Mouse (Mus musculus) liver, adult 2 months (tissue): ENCODE results near the gene Mettl7b.

Experiments used
- CTCF ChIP-seq: fragments of 200-500 bp; IDR thresholded peaks from 2 replicates; pipeline ENCODE4 v1.5.1; 2011; ENCODE audit warnings: low read depth, low read length, control low read depth
- POLR2A ChIP-seq: fragments of 200-500 bp; IDR thresholded peaks from 2 replicates; pipeline ENCODE4 v1.6.1; 2011; ENCODE audit warnings: low read length, control low read depth; ENCODE audit not compliant: insufficient read depth; ENCODE audit errors: extremely low read depth

DNA sequence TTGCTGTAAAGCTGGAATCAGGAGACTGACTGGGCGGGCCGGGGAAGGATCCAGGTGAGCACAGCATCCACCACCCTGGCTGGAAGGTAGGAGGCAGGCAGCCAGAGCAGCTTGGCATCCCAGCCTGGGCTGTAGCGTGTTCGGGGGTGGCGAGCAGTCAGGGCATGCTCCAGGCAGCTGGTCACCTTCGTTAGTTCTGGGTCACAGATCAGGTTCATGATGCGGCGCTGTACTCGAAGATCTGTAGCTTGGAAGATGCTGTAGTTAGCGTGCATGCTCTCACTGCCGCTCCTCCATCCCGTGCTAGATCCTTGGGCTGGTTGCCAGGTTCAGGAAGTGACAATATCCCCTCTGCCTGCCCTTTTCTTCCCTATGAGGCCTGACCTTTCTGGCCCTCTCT is 47.1 kb downstream of the Mettl7b start:
- TF ChIP-seq CTCF (no peak), POLR2A (no peak)
